Mouse (Mus musculus) thymus, adult 2 months (tissue): ENCODE measurements around the gene Gm884. TPM values are rescaled to one million over a fixed set of nuclear protein-coding genes. Genes with fewer than 3 reads are reported as not detected.

Source experiments
- DNase-seq: peaks from one replicate; pipeline ENCODE4 v3.0.0; 2021
- H3K27ac ChIP-seq: fragments of 200-500 bp; 2 replicates; pipeline ENCODE4 v1.5.1; 2012; ENCODE audit warnings: low read length, control low read depth; ENCODE audit not compliant: control insufficient read depth, insufficient read depth
- H3K27me3 ChIP-seq: fragments of 200-500 bp; 2 replicates; pipeline ENCODE4 v1.6.1; 2012; ENCODE audit warnings: mild to moderate bottlenecking, low read length, moderate library complexity, mixed read lengths; ENCODE audit not compliant: control insufficient read depth, insufficient read depth
- H3K36me3 ChIP-seq: fragments of 200-500 bp; 2 replicates; pipeline ENCODE4 v1.6.1; 2012; ENCODE audit warnings: mild to moderate bottlenecking, low read length, moderate library complexity; ENCODE audit not compliant: control insufficient read depth, insufficient read depth
- H3K4me1 ChIP-seq: fragments of 200-500 bp; replicated peaks from 2 replicates; pipeline ENCODE4 v1.6.1; 2012; ENCODE audit warnings: low read length; ENCODE audit not compliant: control insufficient read depth, insufficient read depth
- H3K4me3 ChIP-seq: fragments of 200-500 bp; 2 replicates; pipeline ENCODE4 v1.5.1; 2012; ENCODE audit warnings: mild to moderate bottlenecking, low read length, control low read depth, moderate library complexity; ENCODE audit not compliant: control insufficient read depth, insufficient read depth
- CTCF ChIP-seq: fragments of 200-500 bp; IDR thresholded peaks from 2 replicates; pipeline ENCODE4 v1.5.1; 2012; ENCODE audit warnings: mild to moderate bottlenecking, control low read depth, low read length, moderate library complexity, borderline replicate concordance; ENCODE audit not compliant: control insufficient read depth, poor library complexity, insufficient read depth; ENCODE audit errors: extremely low read depth
- POLR2A ChIP-seq: fragments of 200-500 bp; IDR thresholded peaks from 2 replicates; pipeline ENCODE4 v1.6.1; 2012; ENCODE audit warnings: mild to moderate bottlenecking, low read length, control low read depth, moderate library complexity; ENCODE audit not compliant: control insufficient read depth, poor library complexity, insufficient read depth; ENCODE audit errors: extremely low read depth
- WGBS: fragments of 180-500 bp; shearing (Covaris S2); methylation state at CpG from one replicate; pipeline ENCODE4 v1.1.7; 2018; 5-methylcytosine and 5-hydroxymethylcytosine counted together
- polyA plus RNA-seq: library from polyadenylated mRNA; depleted of rRNA; stranded (reverse); fragments of >200 nt; gene quantifications from 2 replicates; pipeline ENCODE4 v1.2.3, GENCODE M21; 2012

Gene Gm884
- polyA plus RNA-seq, 1 experiment: not detected

DNA sequence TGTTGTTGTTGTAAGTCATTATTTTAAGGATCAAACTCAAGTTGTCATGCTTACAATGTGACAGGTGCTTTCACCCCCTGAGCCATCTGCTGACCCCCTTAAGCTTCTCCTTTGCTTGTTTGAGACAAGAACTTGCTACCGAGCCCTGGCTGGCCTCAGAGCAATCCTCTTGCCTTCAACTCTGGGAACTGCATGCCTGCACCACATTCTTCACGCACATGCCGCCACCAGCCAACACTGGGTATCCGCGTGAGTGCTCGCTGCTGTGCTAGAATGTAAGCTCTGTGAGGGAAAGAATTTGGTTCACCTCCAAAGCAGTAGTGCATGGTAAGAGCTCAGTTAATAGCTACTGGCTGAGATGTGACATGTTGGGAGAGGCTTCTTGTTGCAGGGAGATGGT lies 15.3 kb upstream of the Gm884 start:
- H3K4me1 ChIP-seq: no peaks in the 10 kb centered on the region
- DNase-seq: no peak
- H3K27me3 ChIP-seq: no peaks in the 10 kb centered on the region; the same call in 1 of the 2 replicates
- WGBS: 82% methylated on average over 6 of the region's 6 CpGs
- H3K4me3 ChIP-seq: no peak overlapping the region
- no peak for TF ChIP-seq CTCF
- TF ChIP-seq POLR2A: no peak
- H3K36me3 ChIP-seq: no peaks in the 10 kb centered on the region
- H3K27ac ChIP-seq: no peak overlapping the region

DNA sequence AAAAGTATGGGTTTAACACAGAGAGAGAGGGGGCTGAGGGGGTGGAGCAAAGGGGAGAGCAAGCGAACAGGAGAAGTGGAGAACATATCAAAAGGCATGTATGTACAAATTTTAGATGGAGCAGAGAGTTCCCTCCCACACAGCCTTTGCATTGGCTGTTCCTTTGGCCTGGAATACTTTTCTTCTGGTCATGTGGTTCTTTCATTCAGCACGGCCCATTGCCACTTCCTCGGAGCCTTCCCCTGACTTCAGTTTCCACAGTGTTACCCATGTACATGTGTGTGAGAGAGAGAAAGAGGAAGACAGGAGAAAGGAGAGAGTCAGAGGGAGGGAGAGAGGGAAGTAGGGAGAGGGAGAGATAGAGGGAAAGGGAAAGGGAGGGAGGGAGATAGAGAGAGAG lies 14.5 kb upstream of the Gm884 start:
- WGBS: 55% methylated on average over 3 of the region's 3 CpGs
- no peak for TF ChIP-seq POLR2A
- TF ChIP-seq CTCF: no peak

GRCm38 (mm10) chr11:103634806-103635205 lies 13.9 kb upstream of the Gm884 start:
- no peaks in the 10 kb centered on the region; the same call in 1 of the 2 replicates for H3K27me3 ChIP-seq
- H3K27ac ChIP-seq: no peak overlapping the region
- WGBS: 91% methylated on average over 7 of the region's 7 CpGs
- H3K4me1 ChIP-seq: no peaks in the 10 kb centered on the region
- H3K4me3 ChIP-seq: no peak overlapping the region
- H3K36me3 ChIP-seq: no peaks in the 10 kb centered on the region
- no peak for DNase-seq
- TF ChIP-seq POLR2A: no peak
- no peak for TF ChIP-seq CTCF

More for the DNA sequence above, 14.5 kb upstream of the Gm884 start:
- Histone ChIP-seq H3K27me3 (no peaks in the 10 kb centered on the region; the same call in 1 of the 2 replicates), H3K4me1 (no peaks in the 10 kb centered on the region), H3K27ac (no peak overlapping the region), H3K4me3 (no peak overlapping the region), H3K36me3 (no peaks in the 10 kb centered on the region)
- no peak for DNase-seq

DNA sequence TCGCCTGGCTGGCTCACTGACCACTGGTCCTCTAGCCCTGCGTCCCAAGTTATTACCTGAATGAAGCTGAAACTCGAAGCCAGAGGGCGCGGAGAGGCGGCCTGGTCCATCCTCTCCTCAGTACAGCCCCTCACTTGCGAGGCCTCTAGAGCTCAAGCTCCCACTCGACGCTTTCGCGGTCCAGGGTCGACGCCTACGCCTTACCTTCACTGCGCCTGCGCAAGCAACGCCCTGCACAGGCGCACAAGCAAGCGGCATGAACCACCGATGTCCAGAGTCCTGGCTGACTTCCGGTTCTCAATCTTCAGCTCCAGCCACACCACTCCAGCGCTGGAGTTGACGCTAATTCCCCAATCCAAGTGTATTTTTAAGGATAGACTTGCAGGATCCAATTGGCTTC lies 6.5 kb upstream of the Gm884 start:
- Histone ChIP-seq H3K27ac (no peak overlapping the region), H3K4me1 (no peaks in the 10 kb centered on the region)
- DNase-seq: no peak

DNA sequence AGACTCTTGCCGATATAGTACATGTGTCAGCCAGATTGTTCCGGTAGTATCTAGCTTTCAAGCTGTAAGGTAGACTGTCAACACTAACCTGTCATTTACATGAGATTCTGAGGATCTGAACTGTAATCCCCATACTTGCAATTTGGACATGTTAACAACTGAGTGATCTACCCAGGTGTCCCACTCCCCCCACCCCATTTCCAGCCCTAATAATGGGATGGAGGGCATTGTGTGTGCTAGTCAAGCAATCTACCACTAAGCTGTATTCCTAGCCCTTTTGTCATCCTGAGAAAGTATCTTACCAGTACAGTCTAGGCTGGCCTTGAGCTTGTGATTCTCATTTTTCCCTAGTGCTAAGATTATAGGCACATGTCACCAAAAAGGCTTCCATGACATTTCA lies 10.2 kb downstream of the Gm884 start:
- DNase-seq: no peak
- H3K36me3 ChIP-seq: no peaks in the 10 kb centered on the region
- no peaks in the 10 kb centered on the region for H3K4me1 ChIP-seq
- H3K27ac ChIP-seq: no peak overlapping the region
- WGBS: 96% methylated on average over 2 of the region's 2 CpGs
- H3K4me3 ChIP-seq: no peak overlapping the region
- H3K27me3 ChIP-seq: no peaks in the 10 kb centered on the region
- TF ChIP-seq CTCF (no peak), POLR2A (no peak)

More for the DNA sequence above, 6.5 kb upstream of the Gm884 start:
- Histone ChIP-seq H3K36me3 (no peaks in the 10 kb centered on the region), H3K4me3 (no peak overlapping the region), H3K27me3 (no peaks in the 10 kb centered on the region)
- 84% methylated on average over 23 of the region's 23 CpGs for WGBS
- TF ChIP-seq CTCF (no peak), POLR2A (no peak)

DNA sequence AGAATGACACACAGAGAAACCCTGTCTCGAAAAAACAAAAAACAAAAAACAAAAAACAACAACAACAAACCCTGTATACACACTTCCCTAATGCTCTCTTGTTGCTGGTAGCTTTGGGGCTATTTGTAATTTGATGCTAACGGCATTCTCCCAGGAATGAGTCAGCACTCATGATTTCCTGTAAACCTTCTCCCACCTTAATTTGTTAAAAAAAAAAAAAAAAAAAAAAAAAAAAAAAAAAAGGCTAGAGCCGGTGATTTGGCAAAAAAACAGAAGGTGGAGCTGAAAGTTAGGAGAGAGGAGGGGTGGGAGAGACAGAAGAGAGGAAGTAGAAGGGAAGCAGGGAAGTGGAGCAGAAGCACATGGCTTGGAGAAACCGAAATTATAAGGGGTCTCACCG lies 14.3 kb downstream of the Gm884 start:
- H3K27me3 ChIP-seq: no peaks in the 10 kb centered on the region
- no peak overlapping the region for H3K4me3 ChIP-seq
- no peaks in the 10 kb centered on the region for H3K4me1 ChIP-seq
- WGBS: 22% methylated on average over 5 of the region's 5 CpGs
- H3K36me3 ChIP-seq: no peaks in the 10 kb centered on the region
- TF ChIP-seq POLR2A: no peak
- TF ChIP-seq CTCF: no peak
- H3K27ac ChIP-seq: no peak overlapping the region
- DNase-seq: no peak

DNA sequence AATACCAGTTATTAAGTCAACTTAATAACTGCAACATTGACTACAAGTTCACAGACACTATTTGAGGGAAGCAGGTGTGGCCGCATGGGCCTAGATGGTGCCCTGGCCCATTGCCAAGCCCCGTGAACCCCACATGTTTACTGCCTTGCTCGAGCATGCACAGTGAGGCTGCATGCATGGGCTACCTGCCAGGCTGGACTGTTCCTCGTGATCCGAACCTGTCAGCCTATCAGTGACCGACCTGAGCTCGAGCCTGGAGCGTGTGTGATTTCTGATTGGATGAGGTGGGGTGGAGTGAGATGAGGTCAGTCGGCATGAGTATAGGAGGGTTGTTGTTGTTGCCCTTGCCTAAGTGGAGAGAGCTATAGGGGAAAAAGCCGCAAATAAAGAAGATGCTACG lies 42.6 kb downstream of the Gm884 start:
- no peak for DNase-seq
- H3K27ac ChIP-seq: no peak overlapping the region
- H3K27me3 ChIP-seq: no peaks in the 10 kb centered on the region
- no peaks in the 10 kb centered on the region for H3K36me3 ChIP-seq
- 92% methylated on average over 11 of the region's 11 CpGs for WGBS
- TF ChIP-seq CTCF (no peak), POLR2A (no peak)
- no peak overlapping the region for H3K4me3 ChIP-seq
- no peaks in the 10 kb centered on the region for H3K4me1 ChIP-seq
